Mouse (Mus musculus): ENCODE measurements around the gene Dnajc17. TPM values are rescaled to one million over a fixed set of nuclear protein-coding genes. Genes with fewer than 3 reads are reported as not detected.
A peak's percentile ranks its signal among the peaks of the same experiment; 100 is the strongest.

Dnajc17 gene
- polyA plus RNA-seq, 1 experiment from 2014 or later: 24.3 TPM

GRCm38 (mm10) chr2:119196316-119197108, 12.1 kb downstream of the Dnajc17 start:
- H3K27me3 ChIP-seq: no peaks in the 10 kb centered on the region
- ATAC-seq: no peak
- no peak overlapping the region for H3K4me2 ChIP-seq (replicated peaks)
- no peak overlapping the region for H3K27ac ChIP-seq
- 29% methylated on average over 4 of the region's 4 CpGs for WGBS
- H3K4me3 ChIP-seq (replicated peaks): no peak overlapping the region
- no peaks in the 10 kb centered on the region for H3K9me3 ChIP-seq
- H3K9ac ChIP-seq (replicated peaks): no peak overlapping the region
- H3K4me1 ChIP-seq (replicated peaks): peaks cover 6% of the 10 kb centered on the region; the same call in 1 of the 2 replicates
- no peaks in the 10 kb centered on the region for H3K36me3 ChIP-seq

- Histone ChIP-seq H3K27ac (no peak overlapping the region), H3K27me3 (no peaks in the 10 kb centered on the region), H3K9me3 (no peaks in the 10 kb centered on the region), H3K36me3 (no peaks in the 10 kb centered on the region), H3K9ac (replicated peaks) (no peak overlapping the region), H3K4me1 (replicated peaks) (peaks cover 8% of the 10 kb centered on the region), H3K4me2 (replicated peaks) (no peak overlapping the region), H3K4me3 (replicated peaks) (no peak overlapping the region)
- no peak for ATAC-seq
- 91% methylated on average over 5 of the region's 5 CpGs for WGBS
Observed at GRCm38 (mm10) chr2:119194140-119194539, 14.5 kb downstream of the Dnajc17 start.

GRCm38 (mm10) chr2:119190969-119191368, 17.6 kb downstream of the Dnajc17 start:
- Histone ChIP-seq H3K27ac (no peak overlapping the region), H3K4me2 (replicated peaks) (no peak overlapping the region), H3K4me3 (replicated peaks) (no peak overlapping the region), H3K36me3 (peaks cover 2% of the 10 kb centered on the region; the same call in 1 of the 2 replicates), H3K9me3 (no peaks in the 10 kb centered on the region), H3K9ac (replicated peaks) (no peak overlapping the region), H3K27me3 (no peaks in the 10 kb centered on the region), H3K4me1 (replicated peaks) (peaks cover 6% of the 10 kb centered on the region)
- ATAC-seq: no peak
- WGBS: 90% methylated on average over 5 of the region's 5 CpGs

GRCm38 (mm10) chr2:119189029-119189710, 19.4 kb downstream of the Dnajc17 start:
- peak overlapping the region; percentile 57 for H3K4me2 ChIP-seq (replicated peaks)
- H3K4me1 ChIP-seq (replicated peaks): peaks cover 6% of the 10 kb centered on the region
- 6% methylated on average over 15 of the region's 15 CpGs for WGBS
- no peaks in the 10 kb centered on the region for H3K9me3 ChIP-seq
- peak overlapping the region; percentile 27 for H3K4me3 ChIP-seq (replicated peaks)
- ATAC-seq: peak; percentile 78
- H3K36me3 ChIP-seq: peaks cover 18% of the 10 kb centered on the region
- no peak overlapping the region for H3K27ac ChIP-seq
- no peaks in the 10 kb centered on the region for H3K27me3 ChIP-seq
- peak overlapping the region; percentile 40; the same call in 1 of the 2 replicates for H3K9ac ChIP-seq (replicated peaks)

- no peaks in the 10 kb centered on the region for H3K27me3 ChIP-seq
- no peak overlapping the region for H3K9ac ChIP-seq (replicated peaks)
- H3K4me2 ChIP-seq (replicated peaks): no peak overlapping the region
- no peak for ATAC-seq
- no peaks in the 10 kb centered on the region for H3K9me3 ChIP-seq
- WGBS: 80% methylated on average over 7 of the region's 7 CpGs
- H3K27ac ChIP-seq: no peak overlapping the region
- H3K4me1 ChIP-seq (replicated peaks): no peaks in the 10 kb centered on the region
- no peak overlapping the region for H3K4me3 ChIP-seq (replicated peaks)
- peaks cover 69% of the 10 kb centered on the region for H3K36me3 ChIP-seq
Observed at GRCm38 (mm10) chr2:119182914-119183313, 25.7 kb downstream of the Dnajc17 start.

GRCm38 (mm10) chr2:119177384-119177939, 31.1 kb downstream of the Dnajc17 start:
- Histone ChIP-seq H3K9me3 (no peaks in the 10 kb centered on the region), H3K4me1 (replicated peaks) (peaks cover 23% of the 10 kb centered on the region), H3K27ac (no peak overlapping the region), H3K4me2 (replicated peaks) (no peak overlapping the region), H3K36me3 (peaks cover 66% of the 10 kb centered on the region), H3K4me3 (replicated peaks) (no peak overlapping the region), H3K9ac (replicated peaks) (no peak overlapping the region), H3K27me3 (no peaks in the 10 kb centered on the region)
- ATAC-seq: no peak
- 91% methylated on average over 5 of the region's 5 CpGs for WGBS

GRCm38 (mm10) chr2:119176761-119177160, 31.8 kb downstream of the Dnajc17 start:
- 49% methylated on average over 3 of the region's 3 CpGs for WGBS
- Histone ChIP-seq H3K4me3 (replicated peaks) (no peak overlapping the region), H3K9ac (replicated peaks) (peak overlapping the region; percentile 10; the same call in 1 of the 2 replicates), H3K9me3 (no peaks in the 10 kb centered on the region), H3K27ac (no peak overlapping the region), H3K4me1 (replicated peaks) (peaks cover 28% of the 10 kb centered on the region), H3K36me3 (peaks cover 62% of the 10 kb centered on the region), H3K27me3 (no peaks in the 10 kb centered on the region), H3K4me2 (replicated peaks) (no peak overlapping the region)
- no peak for ATAC-seq

GRCm38 (mm10) chr2:119175614-119176013, 33.0 kb downstream of the Dnajc17 start:
- Histone ChIP-seq H3K9me3 (no peaks in the 10 kb centered on the region), H3K4me3 (replicated peaks) (no peak overlapping the region), H3K27me3 (no peaks in the 10 kb centered on the region), H3K4me1 (replicated peaks) (peaks cover 28% of the 10 kb centered on the region), H3K9ac (replicated peaks) (no peak overlapping the region), H3K36me3 (peaks cover 56% of the 10 kb centered on the region), H3K4me2 (replicated peaks) (no peak overlapping the region), H3K27ac (no peak overlapping the region)
- 74% methylated on average over 6 of the region's 6 CpGs for WGBS
- ATAC-seq: no peak

GRCm38 (mm10) chr2:119174866-119175265, 33.7 kb downstream of the Dnajc17 start:
- 53% methylated on average over 14 of the region's 14 CpGs for WGBS
- Histone ChIP-seq H3K4me2 (replicated peaks) (no peak overlapping the region), H3K27ac (no peak overlapping the region), H3K4me1 (replicated peaks) (peaks cover 28% of the 10 kb centered on the region), H3K9ac (replicated peaks) (0 out of 2 replicates have a peak overlapping the region, but pooled peaks have one; percentile 19), H3K9me3 (no peaks in the 10 kb centered on the region), H3K27me3 (no peaks in the 10 kb centered on the region), H3K4me3 (replicated peaks) (no peak overlapping the region), H3K36me3 (peaks cover 49% of the 10 kb centered on the region)
- no peak for ATAC-seq

- H3K27ac ChIP-seq: no peak within 1 kb of the TSS
- no peaks in the 10 kb centered on the region for H3K9me3 ChIP-seq
- H3K4me2 ChIP-seq (replicated peaks): no peak within 1 kb of the TSS; the same call in 1 of the 2 replicates
- peak within 1 kb of the TSS; percentile 48 for H3K9ac ChIP-seq (replicated peaks)
- H3K36me3 ChIP-seq: peaks cover 41% of the 10 kb centered on the region
- H3K27me3 ChIP-seq: peaks cover under 1% of the 10 kb centered on the region; the same call in 1 of the 2 replicates
- ATAC-seq: 0 out of 2 replicates have a peak, but pooled peaks have one; percentile 35
- WGBS: 42% methylated on average over 8 of the region's 8 CpGs
- no peak within 1 kb of the TSS for H3K4me3 ChIP-seq (replicated peaks)
- peaks cover 28% of the 10 kb centered on the region for H3K4me1 ChIP-seq (replicated peaks)
Observed at GRCm38 (mm10) chr2:119173991-119174651, 34.5 kb downstream of the Dnajc17 start, which contains the start of gene Gm14137. Gene Gm14137, plus strand, starts transcription at chr2:119174509.

- H3K27ac ChIP-seq: peak overlapping the region; percentile 67
Observed at GRCm38 (mm10) chr2:119172862-119173576, 35.6 kb downstream of the Dnajc17 start.

More at GRCm38 (mm10) chr2:119172862-119173576, 35.6 kb downstream of the Dnajc17 start:
- Histone ChIP-seq H3K27me3 (peaks cover 9% of the 10 kb centered on the region), H3K36me3 (peaks cover 30% of the 10 kb centered on the region), H3K4me1 (replicated peaks) (peaks cover 30% of the 10 kb centered on the region), H3K4me3 (replicated peaks) (no peak overlapping the region), H3K4me2 (replicated peaks) (peak overlapping the region; percentile 25), H3K9ac (replicated peaks) (peak overlapping the region; percentile 48), H3K9me3 (no peaks in the 10 kb centered on the region)
- 25% methylated on average over 13 of the region's 13 CpGs for WGBS
- peak; percentile 46 for ATAC-seq
